Mouse (Mus musculus): Measurements from ENCODE around the gene Tmem170.

- TF ChIP-seq TAL1 (conservative IDR thresholded peaks at IDR 0.05; ENCODE audit: low read depth, low read length) (no peak), CTCF (IDR thresholded peaks at IDR 0.05; ENCODE audit: low read depth, low read length) (no peak), POLR2AphosphoS5 (IDR thresholded peaks at IDR 0.05; ENCODE audit: insufficient replicate concordance, low read depth, low read length) (no peak), GATA1 (IDR thresholded peaks at IDR 0.05; ENCODE audit: borderline replicate concordance, low read length) (no peak)
These were observed 13.7 kb upstream of the Tmem170 start for GRCm38 (mm10) chr8:111889931-111890910.
